Mouse (Mus musculus) splenic B cell, adult 2 months (primary cell): Measurements from ENCODE around the gene Ptpn1.

Experiments
- DNase-seq: peaks from one replicate; pipeline ENCODE4 v3.0.0-alpha.2; 2011; ENCODE audit warnings: low read depth, low spot score
- H3K27me3 ChIP-seq: 2 replicates; pipeline ENCODE4 v1.6.1; 2012; ENCODE audit warnings: mild to moderate bottlenecking, low read length, moderate library complexity, mixed read lengths; ENCODE audit not compliant: control insufficient read depth, poor library complexity, insufficient read depth, severe bottlenecking
- H3K36me3 ChIP-seq: 2 replicates; pipeline ENCODE4 v1.6.1; 2012; ENCODE audit warnings: mild to moderate bottlenecking, low read length, moderate library complexity, mixed read lengths; ENCODE audit not compliant: control insufficient read depth, poor library complexity, insufficient read depth, severe bottlenecking

Gene Ptpn1

DNA sequence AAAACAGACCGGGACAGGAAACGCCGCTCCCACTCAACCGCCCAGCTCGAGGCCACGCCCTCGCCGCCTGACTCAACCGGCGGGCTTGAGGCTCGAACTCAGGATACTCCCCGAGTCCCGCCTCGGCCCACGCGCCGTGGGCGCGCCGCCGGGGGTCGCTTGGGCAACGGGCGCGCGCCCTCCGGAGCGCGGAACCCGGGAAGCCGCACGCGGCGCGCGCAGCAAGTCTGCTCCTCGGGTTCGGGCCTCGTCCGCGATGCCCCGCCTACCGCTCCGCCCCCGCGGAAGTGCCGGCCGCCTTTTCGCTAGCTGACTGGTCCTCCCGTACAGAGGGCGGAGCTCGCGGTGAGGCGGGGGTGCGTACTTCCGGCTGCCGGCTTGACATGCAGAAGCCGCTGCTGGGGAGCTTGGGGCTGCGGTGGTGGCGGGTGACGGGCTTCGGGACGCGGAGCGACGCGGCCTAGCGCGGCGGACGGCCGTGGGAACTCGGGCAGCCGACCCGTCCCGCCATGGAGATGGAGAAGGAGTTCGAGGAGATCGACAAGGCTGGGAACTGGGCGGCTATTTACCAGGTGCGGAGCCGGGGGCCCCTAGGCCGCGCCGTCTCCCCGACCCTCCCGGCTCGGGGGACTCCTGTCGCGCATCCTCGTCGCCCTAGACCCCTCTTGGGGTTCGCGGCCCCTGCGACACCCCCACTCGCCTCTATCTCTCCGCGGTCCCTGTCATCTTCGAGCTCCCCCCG is at the start of gene Ptpn1:
Ptpn1 (plus strand) TSS at position 73 of the 742 bp plus-strand sequence.
- peak; percentile 98 for DNase-seq
- H3K27me3 ChIP-seq: no peaks in the 10 kb centered on the region
- no peaks in the 10 kb centered on the region for H3K36me3 ChIP-seq

DNA sequence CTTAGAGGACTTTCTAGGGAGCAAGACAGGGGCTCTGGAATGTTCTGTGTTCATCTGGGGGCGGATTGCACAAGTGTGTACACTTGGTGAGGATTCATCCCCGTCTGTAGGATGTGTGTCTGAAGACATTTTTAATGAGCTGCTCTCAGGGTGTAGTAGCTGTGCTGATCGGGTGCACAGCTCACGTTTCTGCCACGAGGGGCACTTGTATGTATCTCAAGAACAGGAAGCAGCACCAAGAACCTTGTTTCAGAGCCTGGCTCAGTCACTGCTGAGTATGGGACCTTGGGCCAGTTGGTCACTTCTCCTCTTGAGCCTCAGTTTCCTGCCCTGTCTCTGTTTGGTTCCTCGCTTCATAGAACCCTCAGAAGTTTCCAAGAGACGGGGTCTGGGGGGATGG is 45.4 kb upstream of the Ptpn1 start:
- Histone ChIP-seq H3K27me3 (no peaks in the 10 kb centered on the region), H3K36me3 (no peaks in the 10 kb centered on the region)
- DNase-seq: peak; percentile 40

DNA sequence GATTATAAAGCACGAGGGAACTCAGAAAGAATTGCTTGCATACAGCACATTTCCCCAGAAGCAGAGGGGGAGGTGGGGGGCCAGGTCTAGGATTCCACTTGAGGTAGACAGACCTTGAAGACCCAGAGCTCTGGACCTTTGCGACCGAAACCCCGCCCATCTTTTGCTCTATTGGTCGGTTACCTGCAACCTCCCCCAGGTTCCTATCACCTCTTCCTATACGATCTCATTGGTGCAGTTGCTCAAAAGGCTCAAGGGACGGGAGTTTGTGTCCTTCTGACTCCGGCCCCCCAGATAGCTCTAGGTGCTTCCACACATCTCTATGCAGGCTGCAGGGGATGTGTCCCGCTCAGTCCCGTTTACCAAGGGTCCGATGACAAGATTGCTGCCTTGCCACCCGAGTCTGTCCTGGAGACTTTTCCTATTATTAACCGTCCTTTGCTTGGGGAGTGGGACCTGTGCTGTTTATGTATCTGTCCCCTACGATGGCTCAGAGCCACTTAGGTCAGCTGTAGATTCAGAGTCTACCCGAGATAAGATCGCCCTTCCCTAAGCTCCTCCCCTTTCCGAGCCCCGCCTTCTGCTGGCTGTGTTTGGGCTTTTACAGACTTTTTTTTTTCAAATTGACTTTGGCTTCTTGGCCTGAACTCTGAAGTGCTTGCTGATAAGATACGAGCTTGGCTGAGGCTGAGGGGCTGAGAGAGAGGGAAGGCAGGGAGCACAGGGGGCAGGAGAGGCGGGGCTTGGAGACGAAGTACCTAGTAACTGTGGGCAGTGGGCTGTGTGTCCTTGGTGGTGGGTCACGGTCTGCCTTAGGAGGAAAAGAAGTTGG is 44.1 kb upstream of the Ptpn1 start:
- no peaks in the 10 kb centered on the region for H3K36me3 ChIP-seq
- DNase-seq: peak; percentile 56
- H3K27me3 ChIP-seq: no peaks in the 10 kb centered on the region

DNA sequence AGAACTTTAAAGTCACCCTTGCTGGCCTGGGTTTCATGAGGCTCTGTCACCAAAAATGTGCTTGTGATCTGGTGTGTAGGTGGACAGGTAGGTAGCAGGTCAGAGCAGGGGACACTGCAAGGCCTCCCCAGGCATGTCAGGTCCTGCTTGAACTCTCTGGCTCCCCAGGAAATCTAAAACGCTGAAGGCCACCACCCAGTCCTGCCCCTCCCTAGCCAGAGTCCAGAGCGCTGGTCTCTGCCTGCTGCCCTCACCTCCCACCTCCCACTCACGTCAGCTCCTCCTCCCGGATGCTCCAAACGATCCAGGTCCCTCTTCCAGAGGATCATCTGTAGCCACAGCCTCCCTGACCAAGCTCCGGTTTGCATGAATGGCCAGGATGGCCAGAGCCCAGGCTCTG is 43.0 kb upstream of the Ptpn1 start:
- DNase-seq: no peak
- H3K27me3 ChIP-seq: no peaks in the 10 kb centered on the region
- no peaks in the 10 kb centered on the region for H3K36me3 ChIP-seq

DNA sequence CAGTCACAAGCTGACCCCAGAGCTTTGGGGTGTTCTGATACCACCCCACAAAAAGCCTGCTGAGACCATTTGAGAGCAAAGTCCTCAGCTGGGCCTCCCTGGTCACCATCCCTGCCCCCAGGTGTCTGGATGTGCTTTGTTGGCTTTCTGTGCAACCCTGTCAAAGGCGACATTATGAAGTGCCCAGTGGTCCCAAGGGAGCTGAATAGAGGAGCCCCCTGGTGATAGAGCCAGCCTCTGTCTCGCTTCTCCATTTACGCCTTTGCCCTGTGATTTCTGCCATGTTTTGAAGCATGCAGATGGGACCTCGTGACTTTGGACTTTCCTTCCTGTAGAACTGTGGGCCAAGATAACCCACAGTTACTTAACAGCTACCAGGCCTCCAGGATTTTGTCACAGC is 42.0 kb upstream of the Ptpn1 start:
- H3K27me3 ChIP-seq: no peaks in the 10 kb centered on the region
- H3K36me3 ChIP-seq: no peaks in the 10 kb centered on the region
- peak; percentile 48 for DNase-seq

DNA sequence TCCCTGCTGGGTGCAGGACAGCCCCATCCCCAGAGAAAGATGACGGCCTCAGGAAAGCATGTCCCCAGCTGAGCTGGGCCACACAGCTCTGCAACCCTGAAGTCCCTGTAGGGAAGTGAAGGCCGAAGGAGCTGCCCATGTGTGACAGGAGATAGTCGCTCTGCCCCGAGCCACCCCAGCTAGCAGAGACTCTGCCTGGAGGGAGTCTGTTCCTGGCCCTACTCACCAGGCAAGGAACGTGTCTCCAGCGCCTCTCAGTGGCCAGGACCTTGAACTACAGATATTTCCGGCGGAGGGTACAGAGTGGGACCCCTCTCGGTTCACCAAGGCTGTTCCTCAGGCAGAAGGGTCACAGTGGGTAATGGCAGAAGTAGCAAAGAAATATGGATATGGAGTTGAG is 39.9 kb upstream of the Ptpn1 start:
- H3K36me3 ChIP-seq: no peaks in the 10 kb centered on the region
- peak; percentile 73 for DNase-seq
- H3K27me3 ChIP-seq: no peaks in the 10 kb centered on the region

DNA sequence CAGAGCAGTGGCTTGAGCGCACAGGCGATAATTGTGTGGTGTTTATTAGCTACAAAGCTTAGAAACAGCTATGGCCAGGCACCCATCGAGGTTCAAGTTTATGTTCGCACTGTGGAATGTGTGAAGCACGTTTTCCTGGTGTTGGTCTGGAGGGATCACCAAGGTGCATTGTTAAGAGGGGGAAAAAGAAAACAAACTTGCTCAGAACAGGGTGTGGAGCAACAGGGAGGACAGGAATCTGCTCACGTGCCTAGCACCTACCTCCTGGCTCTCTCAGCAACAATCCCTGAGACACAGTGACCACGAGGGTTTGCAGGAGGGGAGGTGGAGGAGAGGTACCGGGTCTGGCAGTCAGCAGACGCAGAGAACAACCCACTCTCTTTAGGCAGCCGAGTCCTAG is 38.2 kb upstream of the Ptpn1 start:
- no peaks in the 10 kb centered on the region for H3K27me3 ChIP-seq
- no peak for DNase-seq
- no peaks in the 10 kb centered on the region for H3K36me3 ChIP-seq

DNA sequence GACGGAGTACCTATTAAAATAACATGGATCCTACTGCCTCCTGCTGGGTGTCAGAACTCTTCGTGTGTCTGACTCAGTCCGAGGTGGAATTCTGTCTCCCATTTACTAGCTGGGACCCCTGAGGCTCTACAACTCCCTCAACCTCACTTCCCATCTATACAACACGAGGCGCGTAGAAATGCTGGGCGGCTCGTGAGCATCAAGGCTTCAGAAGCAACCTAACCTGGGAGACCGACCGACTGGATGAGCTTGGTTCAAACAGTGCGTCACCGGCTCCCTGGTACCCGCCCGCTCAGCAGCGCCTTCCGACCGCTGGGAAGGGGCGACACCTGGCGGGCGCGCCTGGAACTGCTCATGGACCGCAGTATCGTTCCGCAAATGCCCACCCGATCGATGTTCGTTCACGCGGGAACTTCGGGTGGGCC is 36.9 kb upstream of the Ptpn1 start:
- no peaks in the 10 kb centered on the region for H3K27me3 ChIP-seq
- H3K36me3 ChIP-seq: no peaks in the 10 kb centered on the region
- DNase-seq: peak; percentile 90

DNA sequence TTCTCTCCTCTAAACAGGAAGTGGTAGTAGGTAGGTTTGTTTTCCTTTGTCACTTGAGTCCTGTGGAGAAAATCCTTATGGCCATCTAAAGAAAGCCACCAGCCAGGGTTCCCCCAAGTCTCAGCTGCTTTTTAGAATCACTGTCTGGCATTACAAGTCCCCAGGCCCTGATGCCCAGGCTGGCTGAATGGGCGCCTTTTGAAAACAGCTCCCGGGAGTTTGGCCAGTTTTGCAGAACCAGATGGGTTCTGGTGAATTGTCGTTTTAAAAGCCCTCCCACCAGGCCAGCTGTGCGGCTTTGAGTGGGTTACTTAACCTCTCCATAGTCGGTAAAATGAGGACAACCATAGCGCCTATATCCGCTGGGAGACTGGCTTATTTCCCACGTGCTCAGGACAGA is 34.0 kb upstream of the Ptpn1 start:
- DNase-seq: no peak
- Histone ChIP-seq H3K36me3 (no peaks in the 10 kb centered on the region), H3K27me3 (no peaks in the 10 kb centered on the region)

DNA sequence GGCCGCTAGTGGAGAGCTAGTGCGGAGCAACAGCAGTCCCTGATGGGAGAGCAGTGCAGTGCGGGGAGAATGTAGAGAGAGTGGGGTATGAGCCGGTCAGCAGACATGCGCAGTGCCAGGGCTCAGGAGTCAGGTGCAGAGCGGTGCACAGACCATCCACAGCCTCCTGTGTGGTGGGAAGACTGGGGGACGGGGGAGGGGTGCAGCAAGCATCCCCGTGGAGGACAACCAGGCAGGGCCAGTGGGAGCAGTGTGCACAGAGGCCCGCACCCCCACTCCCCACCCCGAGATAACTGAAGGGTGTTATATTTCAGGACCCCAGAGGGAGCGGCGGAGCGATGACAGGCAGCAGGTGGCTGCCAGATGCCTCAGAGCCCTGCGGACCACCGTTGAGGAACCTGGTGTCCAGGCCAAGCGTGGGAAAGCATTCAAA is 31.9 kb upstream of the Ptpn1 start:
- Histone ChIP-seq H3K36me3 (no peaks in the 10 kb centered on the region), H3K27me3 (no peaks in the 10 kb centered on the region)
- no peak for DNase-seq

DNA sequence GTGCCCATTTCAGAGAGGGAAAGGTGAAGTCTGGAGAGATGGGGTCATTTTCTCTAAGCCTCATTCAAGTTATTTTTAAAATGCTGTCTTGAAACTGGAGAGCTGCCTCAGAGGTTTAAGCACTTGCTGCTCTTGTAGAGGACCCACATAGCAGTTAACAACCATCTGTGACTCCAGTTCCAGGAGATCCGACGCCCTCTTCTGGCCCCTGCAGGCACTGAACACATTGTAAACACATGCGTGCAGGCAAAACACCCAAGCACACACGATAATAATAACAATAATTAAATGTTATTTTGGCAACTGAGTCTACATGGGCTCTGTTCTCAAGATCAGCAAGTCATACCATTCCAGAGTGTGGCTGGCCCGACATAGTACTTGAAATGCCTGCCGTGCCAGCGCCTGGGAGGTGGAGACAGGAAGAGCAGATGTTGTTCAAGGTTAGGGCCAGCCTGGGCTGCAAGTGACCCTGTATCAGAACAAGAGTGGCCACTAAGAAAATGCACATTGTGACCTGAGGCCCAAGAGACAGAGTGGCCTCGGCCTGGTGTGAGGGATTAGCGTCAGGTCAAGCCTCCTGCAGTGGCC is 29.6 kb upstream of the Ptpn1 start:
- no peaks in the 10 kb centered on the region for H3K36me3 ChIP-seq
- H3K27me3 ChIP-seq: no peaks in the 10 kb centered on the region
- DNase-seq: peak; percentile 31

DNA sequence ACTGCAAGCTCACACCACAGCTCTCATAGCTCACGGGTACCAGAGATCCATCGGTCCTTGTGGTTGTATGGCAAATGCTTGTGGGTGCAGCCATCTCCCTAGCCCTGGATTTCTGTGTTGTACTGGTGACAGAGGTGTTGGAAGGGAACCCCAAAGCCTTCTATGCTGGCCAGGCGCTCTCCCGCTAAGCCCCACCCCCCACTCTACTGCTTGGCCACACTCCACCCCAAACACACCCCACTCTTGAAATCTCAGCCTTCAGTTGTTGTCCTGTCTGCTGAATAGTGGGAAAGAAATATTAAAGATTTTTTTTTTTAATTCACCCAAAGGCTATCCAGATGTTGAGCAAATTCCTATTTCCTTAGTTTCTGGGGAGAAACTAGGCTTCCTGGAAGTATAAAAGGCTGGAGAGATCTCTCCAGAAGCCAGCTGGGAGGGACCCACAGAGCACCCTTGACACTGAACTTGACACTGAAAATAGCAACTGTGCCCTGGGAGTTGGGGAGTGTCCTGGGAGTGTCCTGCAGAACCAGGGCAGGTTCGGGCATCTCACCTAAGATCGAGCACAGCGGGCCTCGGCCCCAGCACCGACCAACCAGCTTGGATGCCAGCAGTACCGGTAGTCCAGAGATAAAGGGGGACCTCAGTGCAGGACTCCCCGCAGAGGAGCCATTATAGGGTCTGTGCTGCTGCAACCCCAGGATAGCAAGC is 28.5 kb upstream of the Ptpn1 start:
- Histone ChIP-seq H3K36me3 (no peaks in the 10 kb centered on the region), H3K27me3 (no peaks in the 10 kb centered on the region)
- no peak for DNase-seq

DNA sequence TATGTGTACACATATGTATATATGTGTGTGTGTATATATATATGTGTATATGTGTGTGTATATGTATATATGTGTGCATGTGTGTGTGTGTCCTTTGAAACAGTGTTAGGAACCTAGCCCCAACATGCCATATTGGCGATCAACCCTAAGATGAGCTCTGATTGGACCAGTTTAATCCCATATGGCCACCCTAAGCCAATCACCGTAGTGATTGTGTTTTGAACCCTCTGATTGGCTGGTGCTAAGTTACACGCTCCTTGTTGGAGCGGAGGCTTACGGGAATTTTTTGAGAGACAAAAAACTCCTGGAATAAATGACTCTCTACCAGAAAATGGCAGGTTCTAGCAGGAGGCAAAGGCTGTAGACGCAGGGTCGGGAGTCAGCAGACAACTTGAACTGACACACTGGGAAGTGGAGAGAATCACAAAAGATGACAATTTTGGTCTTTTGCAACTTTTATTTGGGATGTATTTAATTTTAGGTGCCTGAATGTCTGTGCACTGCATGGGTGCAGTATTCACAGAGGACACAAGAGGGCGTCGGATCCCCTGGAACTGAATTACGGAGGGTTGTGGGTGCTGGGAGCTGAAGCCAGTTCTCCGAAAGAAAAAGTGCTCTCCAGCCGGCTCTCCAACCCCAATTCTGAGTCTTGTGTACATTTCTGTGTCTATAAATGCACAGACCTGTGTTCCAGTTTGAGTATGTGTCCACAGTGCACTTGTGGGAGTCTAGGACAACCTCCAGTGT is 27.1 kb upstream of the Ptpn1 start:
- DNase-seq: no peak
- no peaks in the 10 kb centered on the region for H3K36me3 ChIP-seq

DNA sequence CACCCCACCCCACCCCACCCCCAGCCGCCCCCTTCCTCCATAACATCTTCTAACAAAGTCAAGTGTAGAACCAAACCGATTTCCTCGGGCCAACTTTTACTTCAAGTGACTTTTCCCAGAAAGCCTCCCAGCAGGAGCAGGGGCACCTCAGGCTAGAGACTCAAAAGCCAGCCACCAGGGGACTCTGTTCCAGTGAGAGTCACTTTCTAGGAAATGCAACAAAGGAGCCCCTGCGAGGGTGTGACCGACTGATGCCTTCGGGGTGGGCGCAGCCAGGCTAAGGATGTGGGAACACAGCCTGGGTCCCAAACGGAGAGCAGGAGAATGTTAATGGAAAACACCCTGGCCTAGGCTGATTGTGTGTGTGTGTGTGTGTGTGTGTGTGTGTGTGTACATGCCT is 26.3 kb upstream of the Ptpn1 start:
- no peaks in the 10 kb centered on the region for H3K36me3 ChIP-seq
- DNase-seq: no peak

More for the DNA sequence above, 27.1 kb upstream of the Ptpn1 start:
- no peaks in the 10 kb centered on the region for H3K27me3 ChIP-seq

More for the DNA sequence above, 26.3 kb upstream of the Ptpn1 start:
- H3K27me3 ChIP-seq: no peaks in the 10 kb centered on the region
